Mouse (Mus musculus) heart, embryonic 15.5 days (tissue): ENCODE results near the gene Akap17b. TPM values are rescaled to one million over a fixed set of nuclear protein-coding genes. Genes with fewer than 3 reads are reported as not detected.

Experiments used
- ATAC-seq: fragments of 200-750 bp; cut with Nextera tagmentation; replicated peaks from 2 replicates; pipeline ENCODE4 v1.8.0; 2017; ENCODE audit warnings: low read depth, moderate TSS enrichment; ENCODE audit not compliant: insufficient number of reproducible peaks, insufficient read depth, low FRiP score
- H3K27ac ChIP-seq: fragments of 300-500 bp; sonication (generic); 2 replicates; pipeline ENCODE4 v1.5.1; 2015; ENCODE audit warnings: mild to moderate bottlenecking, inconsistent platforms
- H3K27me3 ChIP-seq: fragments of 300-500 bp; sonication (generic); 2 replicates; pipeline ENCODE4 v1.6.1; 2015; ENCODE audit warnings: inconsistent platforms
- H3K36me3 ChIP-seq: fragments of 300-500 bp; sonication (generic); 2 replicates; pipeline ENCODE4 v1.6.1; 2015; ENCODE audit warnings: mild to moderate bottlenecking, inconsistent platforms
- H3K4me1 ChIP-seq: fragments of 300-500 bp; sonication (generic); replicated peaks from 2 replicates; pipeline ENCODE4 v1.6.1; 2015; ENCODE audit warnings: inconsistent platforms
- H3K4me2 ChIP-seq: fragments of 300-500 bp; sonication (generic); 2 replicates; pipeline ENCODE4 v1.6.1; 2015; ENCODE audit warnings: inconsistent platforms, mild to moderate bottlenecking, moderate library complexity
- H3K4me3 ChIP-seq: fragments of 300-500 bp; sonication (generic); 2 replicates; pipeline ENCODE4 v1.5.1; 2015; ENCODE audit warnings: mild to moderate bottlenecking, inconsistent platforms
- H3K9ac ChIP-seq: fragments of 300-500 bp; sonication (generic); 2 replicates; pipeline ENCODE4 v1.6.1; 2015; ENCODE audit warnings: mild to moderate bottlenecking, inconsistent platforms
- H3K9me3 ChIP-seq: fragments of 300-500 bp; sonication (generic); replicated peaks from 2 replicates; pipeline ENCODE4 v1.6.1; 2016; ENCODE audit warnings: inconsistent platforms
- WGBS: fragments of 180-500 bp; shearing (Covaris S2); methylation state at CpG from one replicate; pipeline ENCODE4 v1.1.7; 2015; ENCODE audit warnings: mixed read lengths; 5-methylcytosine and 5-hydroxymethylcytosine counted together
- polyA plus RNA-seq: library from polyadenylated mRNA; unstranded; fragments of >200 nt; fragmentation: Nextera tagmentation; extraction: Ambion mirVana; gene quantifications from 2 replicates; pipeline ENCODE4 v1.2.1, GENCODE M21; 2015

Gene Akap17b
- polyA plus RNA-seq, 1 experiment from 2014 or later: 1.8 TPM

DNA sequence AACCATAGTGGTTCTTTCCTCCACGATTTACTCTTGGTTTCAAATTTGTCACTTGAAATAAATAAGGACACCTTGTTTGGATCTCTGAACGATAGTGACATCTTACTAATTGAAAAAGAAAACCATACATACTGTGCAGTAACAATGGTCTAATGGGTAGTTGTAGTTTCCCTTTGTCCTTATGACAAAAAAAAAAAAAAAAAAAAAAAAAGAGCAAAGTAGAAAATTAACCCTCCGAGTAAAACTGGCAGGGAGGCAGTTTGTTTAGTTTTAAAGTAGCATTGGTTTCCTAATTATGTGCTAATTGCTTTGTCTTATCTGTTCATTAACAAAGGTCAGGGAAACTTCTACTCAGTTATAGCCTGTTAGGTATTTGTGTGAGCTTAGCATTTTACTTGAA lies 83.1 kb downstream of the Akap17b start:
- WGBS: 24% methylated on average over 3 of the region's 3 CpGs
- Histone ChIP-seq H3K4me1 (no peaks in the 10 kb centered on the region), H3K27me3 (no peaks in the 10 kb centered on the region), H3K4me2 (peak overlapping the region; percentile 47), H3K4me3 (peak overlapping the region; percentile 24; the same call in 1 of the 2 replicates), H3K36me3 (no peaks in the 10 kb centered on the region), H3K9me3 (no peaks in the 10 kb centered on the region), H3K27ac (no peak overlapping the region), H3K9ac (no peak overlapping the region)
- ATAC-seq: no peak

DNA sequence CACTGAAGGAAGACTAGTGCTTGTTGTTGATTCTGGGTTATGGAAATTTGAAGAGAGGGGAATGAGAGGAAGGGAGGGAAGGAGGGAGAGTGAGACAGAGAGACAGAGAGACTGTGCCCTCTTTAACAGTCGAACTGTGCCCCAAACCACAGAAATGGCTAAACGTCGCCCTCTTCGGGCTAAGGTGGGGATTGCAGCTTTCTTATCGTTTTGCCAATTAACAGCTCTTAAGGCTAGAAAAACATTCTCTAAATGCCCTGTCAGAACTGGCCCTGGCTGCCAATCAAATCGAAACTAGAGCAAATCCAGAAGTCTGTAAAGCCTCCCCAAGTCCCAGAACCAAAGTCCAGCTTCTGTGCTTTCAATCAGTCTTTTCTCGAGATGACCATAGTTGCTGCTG lies 83.5 kb downstream of the Akap17b start:
- Histone ChIP-seq H3K36me3 (no peaks in the 10 kb centered on the region), H3K27ac (no peak overlapping the region), H3K9ac (no peak overlapping the region), H3K4me2 (peak overlapping the region; percentile 47), H3K27me3 (no peaks in the 10 kb centered on the region), H3K4me1 (no peaks in the 10 kb centered on the region), H3K4me3 (peak overlapping the region; percentile 24; the same call in 1 of the 2 replicates), H3K9me3 (no peaks in the 10 kb centered on the region)
- no peak for ATAC-seq
- 9% methylated on average over 7 of the region's 7 CpGs for WGBS

DNA sequence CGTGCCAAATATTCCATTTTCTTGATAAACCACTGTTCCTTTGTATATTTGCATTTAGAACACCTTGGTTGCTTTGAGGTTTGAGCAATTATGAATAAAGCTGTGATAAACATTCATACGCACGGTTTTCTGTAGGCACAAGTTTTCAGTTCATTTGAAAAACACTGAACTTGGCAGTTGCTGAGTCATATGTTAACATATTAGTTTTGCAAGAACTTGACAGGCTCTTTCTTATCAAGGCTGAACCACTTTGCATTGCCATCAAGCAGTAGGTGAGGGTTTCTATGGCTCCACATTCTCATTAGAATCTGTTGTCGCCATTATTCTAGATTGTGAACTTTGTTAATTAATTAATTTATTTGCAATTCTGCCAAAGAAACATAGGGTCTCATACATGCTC lies 85.0 kb downstream of the Akap17b start:
- H3K4me3 ChIP-seq: no peak overlapping the region
- no peaks in the 10 kb centered on the region for H3K36me3 ChIP-seq
- WGBS: 77% methylated on average over 4 of the region's 4 CpGs
- no peak for ATAC-seq
- H3K4me1 ChIP-seq: no peaks in the 10 kb centered on the region
- H3K27me3 ChIP-seq: no peaks in the 10 kb centered on the region
- H3K4me2 ChIP-seq: no peak overlapping the region
- H3K27ac ChIP-seq: no peak overlapping the region
- H3K9ac ChIP-seq: no peak overlapping the region
- H3K9me3 ChIP-seq: no peaks in the 10 kb centered on the region

Other genes with a start within 250 kb of the Akap17b start
- not detected in 2 replicates for gene Gm6268, start 244.1 kb downstream of the Akap17b start, polyA plus RNA-seq
- gene Gm14569, start 153.6 kb downstream of the Akap17b start, polyA plus RNA-seq: not detected in 2 replicates
- 112 and 135 TPM in 2 replicates for gene Pgrmc1, start 47.2 kb downstream of the Akap17b start, polyA plus RNA-seq
- 3.4 and 3.5 TPM in 2 replicates for gene Slc25a43, start 98.3 kb upstream of the Akap17b start, polyA plus RNA-seq
- 962 and 1,080 TPM in 2 replicates for gene Slc25a5, start 150.3 kb upstream of the Akap17b start, polyA plus RNA-seq
- 115 and 130 TPM in 2 replicates for gene Ube2a, start 228.5 kb upstream of the Akap17b start, polyA plus RNA-seq
- 16.6 and 19.0 TPM in 2 replicates for gene C330007P06Rik, start 228.7 kb upstream of the Akap17b start, polyA plus RNA-seq